Mouse (Mus musculus) cerebellum, adult 2 months (tissue): ENCODE measurements around the gene Alpl.

ENCODE experiments used
- CTCF ChIP-seq: fragments of 200-500 bp; IDR thresholded peaks from 2 replicates; pipeline ENCODE4 v1.5.1; 2011; ENCODE audit warnings: low read depth, mild to moderate bottlenecking, control low read depth, low read length, moderate library complexity, borderline replicate concordance; ENCODE audit not compliant: insufficient read depth
- POLR2A ChIP-seq: fragments of 200-500 bp; IDR thresholded peaks from 2 replicates; pipeline ENCODE4 v1.6.1; 2011; ENCODE audit warnings: low read length, control low read depth, borderline replicate concordance; ENCODE audit not compliant: insufficient read depth

GRCm38 (mm10) chr4:137697156-137697885 lies 98.9 kb downstream of the Alpl start:
- TF ChIP-seq POLR2A (no peak), CTCF (no peak)
